Mouse (Mus musculus): Measurements from ENCODE around the gene Creb5.

- TF ChIP-seq CTCF (IDR thresholded peaks at IDR 0.05; ENCODE audit: low read depth) (no peak), EP300 (IDR thresholded peaks at IDR 0.05; ENCODE audit: low read depth) (no peak)
These were observed 230.4 kb downstream of the Creb5 start for GRCm38 (mm10) chr6:53517371-53517945.
